Mouse (Mus musculus) cerebral cortex, adult 2 months (tissue): ENCODE data around the gene Gemin2.

Experiments
- WGBS: fragments of 180-500 bp; shearing (Covaris S2); methylation state at CpG from one replicate; pipeline ENCODE4 v1.1.7; 2018; 5-methylcytosine and 5-hydroxymethylcytosine counted together

The Gemin2 gene

DNA sequence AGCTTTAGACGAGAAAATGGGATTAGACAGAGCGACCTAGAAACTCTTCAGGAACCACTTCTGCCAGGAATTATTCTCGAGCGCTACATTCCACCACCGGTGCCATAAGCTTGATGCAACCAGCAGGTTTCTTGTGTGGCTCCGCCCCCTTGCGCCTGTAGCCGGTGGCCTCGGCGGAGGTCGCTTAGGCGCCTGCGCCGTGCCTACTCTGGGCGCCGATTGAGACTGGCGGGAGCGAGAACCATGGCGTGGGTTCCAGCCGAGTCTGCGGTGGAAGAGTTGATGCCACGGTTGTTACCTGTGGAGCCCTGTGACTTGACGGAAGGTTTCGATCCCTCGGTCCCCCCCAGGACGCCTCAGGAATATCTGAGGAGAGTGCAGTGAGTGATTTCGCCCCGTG lies at the start of gene Gemin2:
Gene Gemin2 (plus strand): TSS at position 160 of the 400 bp plus-strand sequence.
- WGBS, result under 1% methylated on average over 28 of the region's 28 CpGs

DNA sequence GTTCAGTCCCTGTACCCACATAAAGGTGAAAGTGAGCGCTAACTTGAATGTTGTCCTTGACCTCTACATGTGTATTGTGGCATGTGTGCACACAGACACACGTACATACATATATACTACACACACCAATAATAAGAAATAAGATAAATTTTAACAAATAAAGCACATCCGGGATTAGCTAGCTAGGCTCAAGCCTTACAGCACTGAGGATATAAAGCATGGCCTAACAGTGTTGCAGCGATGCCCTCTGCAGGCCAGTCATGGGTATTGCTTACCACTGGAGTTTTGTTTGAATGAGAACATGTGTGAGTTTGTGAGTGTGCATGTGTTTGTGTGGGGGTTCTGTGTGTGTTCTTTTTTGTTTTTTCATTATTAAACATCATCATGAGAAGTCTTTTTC lies 48.6 kb upstream of the Gemin2 start:
- WGBS, result 64% methylated on average over 4 of the region's 4 CpGs

DNA sequence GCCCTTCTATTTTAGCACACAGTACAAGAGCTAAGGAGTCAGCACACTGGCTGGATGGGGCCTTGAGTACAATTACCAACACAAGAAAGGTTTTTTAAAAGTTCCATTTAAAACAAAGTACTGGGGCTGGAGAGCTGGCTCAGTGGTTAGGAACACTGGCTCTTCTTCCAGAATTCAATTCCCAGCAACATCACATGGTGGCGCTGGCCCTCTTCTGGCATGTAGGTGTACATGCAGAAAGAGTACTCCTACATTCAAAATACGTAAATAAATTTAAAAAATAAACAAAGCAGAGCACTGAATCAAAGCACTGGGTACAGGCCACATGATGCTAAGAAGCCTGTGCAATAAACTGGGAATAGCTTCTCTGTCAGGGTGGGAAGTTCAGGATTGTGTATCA lies 36.2 kb upstream of the Gemin2 start:
- 58% methylated on average over 2 of the region's 2 CpGs for WGBS

DNA sequence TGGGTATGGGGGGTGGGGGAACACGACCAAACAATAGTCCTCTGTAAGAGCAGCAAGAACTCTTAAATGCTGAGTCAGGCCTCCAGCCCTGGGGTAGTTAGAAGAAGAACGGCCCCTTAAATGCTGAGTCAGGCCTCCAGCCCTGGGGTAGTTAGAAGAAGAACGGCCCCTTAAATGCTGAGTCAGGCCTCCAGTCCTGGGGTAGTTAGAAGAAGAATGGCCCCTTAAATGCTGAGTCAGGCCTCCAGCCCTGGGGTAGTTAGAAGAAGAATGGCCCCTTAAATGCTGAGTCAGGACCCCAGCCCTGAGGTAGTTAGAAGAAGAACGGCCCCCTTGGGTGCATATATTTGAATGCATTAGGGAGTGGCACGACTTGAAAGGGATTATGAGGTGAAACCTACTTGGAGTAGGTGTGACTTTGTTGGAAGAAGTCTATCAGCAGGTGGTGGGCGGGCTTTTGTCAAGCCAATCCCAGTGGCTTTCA lies 32.0 kb upstream of the Gemin2 start:
- 75% methylated on average over 6 of the region's 6 CpGs for WGBS

DNA sequence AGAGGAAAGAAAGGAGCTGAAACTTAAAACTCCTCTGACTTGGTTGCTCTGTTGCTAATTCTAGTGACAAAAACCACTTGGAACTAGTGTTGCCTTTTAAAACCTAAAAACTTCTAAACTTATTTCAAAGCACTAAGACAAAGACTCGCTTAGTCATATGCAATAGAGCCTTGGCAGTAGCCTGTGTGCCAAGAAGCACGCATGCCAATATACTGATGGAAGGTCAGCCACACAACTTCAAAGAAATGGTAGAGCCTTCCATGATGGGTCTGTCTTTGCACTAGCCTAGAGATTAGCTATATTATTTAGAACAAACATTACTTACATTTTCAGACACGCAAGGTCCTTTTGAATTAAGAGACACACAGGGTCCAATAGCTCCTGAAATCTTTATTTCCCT lies 27.4 kb upstream of the Gemin2 start:
- 82% methylated on average over 3 of the region's 3 CpGs for WGBS

DNA sequence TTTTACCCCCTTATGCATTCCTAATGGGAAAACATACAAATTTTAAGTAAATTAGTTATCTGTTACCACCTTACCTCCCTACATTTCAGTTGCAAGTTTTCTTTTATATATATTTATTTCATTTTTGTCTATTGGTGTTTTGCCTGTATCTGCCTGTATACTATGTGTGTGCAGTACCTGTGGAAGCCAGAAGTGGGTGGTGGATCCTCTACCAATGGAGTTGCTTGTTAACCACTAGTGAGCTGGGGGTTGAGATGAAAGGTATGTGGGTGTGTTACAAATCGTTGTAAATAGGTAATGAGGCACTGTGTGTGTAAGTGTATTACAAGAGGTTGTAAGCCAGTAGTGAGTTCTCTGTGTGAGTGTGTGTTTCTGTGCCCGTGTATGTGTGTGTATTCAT lies 2.7 kb upstream of the Gemin2 start:
- 43% methylated on average over 2 of the region's 2 CpGs for WGBS

DNA sequence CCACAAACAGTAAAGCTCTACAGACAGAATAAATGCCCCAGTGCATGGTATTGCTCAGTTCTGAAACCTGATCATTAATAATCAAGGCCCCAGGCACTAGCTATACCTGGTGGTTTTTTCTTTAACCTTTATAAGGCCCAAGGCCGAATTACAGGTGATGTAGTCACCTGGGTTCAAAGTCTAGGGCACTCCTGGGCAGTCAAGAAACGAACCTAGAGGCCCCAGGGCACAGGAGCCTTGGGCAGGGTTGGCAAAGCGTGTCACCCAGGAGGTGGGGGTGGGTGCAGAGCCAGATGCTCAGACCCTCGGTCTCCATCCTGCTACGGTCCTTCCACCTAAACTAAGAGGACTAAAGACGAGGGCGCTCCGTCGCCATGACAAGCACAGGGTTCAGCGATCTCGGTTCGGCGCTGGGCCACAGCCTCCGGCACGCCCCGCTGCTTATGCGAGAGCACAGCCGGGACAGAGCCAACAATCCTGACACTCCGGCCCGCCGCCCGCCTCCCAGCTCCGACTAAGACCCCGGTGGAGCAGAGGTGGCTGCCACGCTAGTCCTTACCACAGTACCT lies 1.8 kb upstream of the Gemin2 start:
- WGBS, result 2% methylated on average over 25 of the region's 25 CpGs

DNA sequence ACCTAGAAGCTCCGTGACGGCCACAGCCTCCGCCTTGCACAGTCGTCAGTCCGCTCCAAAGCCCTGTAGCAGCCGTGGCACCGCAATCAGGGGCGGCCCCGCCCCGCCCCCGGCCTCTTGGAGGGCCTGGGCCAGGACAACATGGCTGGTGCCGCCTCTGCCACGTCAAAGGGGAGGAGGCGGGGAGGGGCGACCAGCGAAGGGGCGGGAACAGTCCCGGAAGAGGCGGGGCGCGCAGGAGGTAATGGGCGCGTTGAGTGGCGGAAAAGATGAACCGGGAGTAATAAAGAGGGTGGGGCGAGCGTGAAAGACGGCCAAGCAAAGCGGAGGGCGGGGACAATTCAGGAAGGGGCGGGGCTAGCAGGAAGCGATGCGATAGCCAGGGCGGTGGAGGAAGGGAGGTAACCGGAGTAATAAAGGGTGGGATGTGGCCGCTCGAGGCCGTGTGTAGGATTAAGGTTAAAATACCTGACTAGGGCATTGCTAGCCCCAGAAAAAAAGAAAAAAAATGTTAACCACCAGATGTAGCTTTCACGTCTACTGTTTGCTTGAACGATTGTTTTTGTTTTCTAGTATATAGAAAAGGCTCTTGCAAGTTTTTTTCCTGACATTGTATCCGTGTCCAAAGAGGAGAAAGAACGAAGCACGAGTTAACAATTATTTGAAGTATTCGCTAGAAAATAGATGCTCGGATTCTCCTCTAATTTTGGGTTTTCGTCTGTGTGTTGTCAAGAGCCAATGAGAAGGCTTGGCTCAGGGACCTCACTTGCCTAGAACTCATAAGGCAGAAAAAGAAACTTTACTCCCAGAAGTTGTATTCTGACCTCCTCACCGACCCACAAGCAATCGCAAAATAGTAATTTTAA lies 1.1 kb upstream of the Gemin2 start, which contains the start of gene Sec23a:
Gene Sec23a (minus strand): TSS at position 174 of the 866 bp plus-strand sequence.
- WGBS, result under 1% methylated on average over 48 of the region's 48 CpGs

DNA sequence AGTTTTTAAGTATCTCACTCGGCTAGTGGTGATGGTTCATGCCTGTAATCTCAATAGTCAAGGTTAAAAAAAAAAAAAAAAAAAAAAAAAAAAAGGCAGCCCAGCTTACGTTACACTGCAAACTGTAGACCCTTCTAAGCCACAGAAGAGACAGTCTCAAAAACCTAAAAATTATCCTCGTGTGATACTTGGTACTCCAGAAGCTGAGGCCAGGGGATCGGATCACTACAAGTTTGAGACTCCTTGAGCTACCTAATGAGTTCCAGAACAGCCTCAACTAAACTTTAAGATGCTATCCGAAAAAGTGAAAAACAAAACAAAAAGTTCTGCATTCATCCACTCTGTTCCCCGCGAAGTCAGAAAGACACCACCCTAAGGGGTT lies 492 bp upstream of the Gemin2 start:
- under 1% methylated on average over 7 of the region's 7 CpGs for WGBS

DNA sequence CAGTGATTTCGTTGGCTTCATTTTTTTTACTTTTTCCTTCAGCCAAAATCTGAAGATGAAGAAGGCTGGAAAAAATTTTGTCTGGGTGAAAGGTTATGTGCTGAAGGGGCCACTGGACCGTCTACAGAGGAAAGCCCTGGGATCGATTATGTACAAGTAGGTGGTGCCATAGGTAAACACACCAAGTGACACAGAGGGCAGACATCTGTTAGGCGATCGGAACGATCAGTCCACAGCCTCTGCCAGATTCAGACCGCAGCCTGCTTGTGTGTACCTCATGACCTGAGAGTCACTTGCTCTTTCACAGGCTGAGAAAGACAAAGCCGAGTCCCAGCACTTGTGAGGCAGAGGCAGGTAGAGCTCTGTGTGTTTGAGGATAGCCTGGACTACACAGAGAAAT lies 4.8 kb downstream of the Gemin2 start:
- 90% methylated on average over 8 of the region's 8 CpGs for WGBS

DNA sequence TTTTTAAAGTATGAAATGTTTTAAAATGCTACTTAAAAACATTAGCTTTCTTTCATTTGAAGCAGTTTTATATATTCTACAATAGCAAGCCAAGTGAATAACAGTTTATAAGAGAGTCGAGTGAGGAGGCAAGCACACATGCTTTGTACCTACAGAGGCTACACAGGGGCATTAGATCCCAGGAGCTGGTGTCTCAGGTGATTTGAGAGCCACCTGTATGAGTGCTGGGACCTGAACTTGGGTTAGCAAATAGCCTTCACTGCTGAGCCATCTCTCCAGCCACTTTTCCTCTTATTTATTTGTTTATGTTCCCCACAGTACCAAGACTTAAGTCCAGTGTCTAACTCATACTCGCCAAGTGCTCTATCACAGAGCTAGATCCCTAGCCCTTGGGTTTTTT lies 6.7 kb downstream of the Gemin2 start:
- 91% methylated on average over 2 of the region's 2 CpGs for WGBS

DNA sequence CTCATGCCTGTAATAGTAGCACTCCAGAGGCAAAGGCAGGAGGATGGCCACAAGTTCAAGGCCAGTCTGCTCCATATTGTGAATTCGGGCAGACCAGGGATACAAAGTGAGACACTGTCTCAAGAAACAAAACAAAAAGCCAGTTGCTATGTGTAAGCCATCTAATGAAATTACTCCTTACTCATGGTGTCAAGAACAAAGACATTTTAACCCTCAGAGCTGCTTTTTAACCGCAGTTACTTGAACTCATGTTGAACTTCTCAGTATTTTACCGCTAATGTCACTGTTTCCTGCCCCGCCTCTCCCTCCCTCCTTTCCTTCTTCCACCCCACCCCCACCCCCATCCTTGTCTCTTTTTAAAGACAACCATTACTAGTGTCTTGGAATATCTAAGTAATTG lies 8.1 kb downstream of the Gemin2 start:
- 92% methylated on average over 4 of the region's 4 CpGs for WGBS

DNA sequence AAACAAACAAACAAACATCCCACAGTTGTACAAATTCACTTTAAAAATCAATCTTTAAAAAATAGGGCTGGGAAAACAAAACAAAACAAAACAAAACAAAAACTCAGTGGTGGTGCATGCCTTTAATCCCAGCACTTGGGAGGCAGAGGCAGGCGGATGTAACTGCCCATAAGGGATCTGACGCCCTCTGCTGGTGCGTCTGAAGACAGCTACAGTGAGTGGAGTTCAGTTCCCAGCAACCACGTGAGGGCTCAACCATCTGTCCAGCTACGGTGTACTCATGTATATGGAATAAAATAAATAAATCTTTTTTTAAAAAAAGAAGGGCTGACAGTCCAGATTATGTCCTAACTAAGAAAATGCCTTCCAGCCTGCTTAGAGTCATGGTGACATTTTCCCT lies 18.9 kb downstream of the Gemin2 start:
- 61% methylated on average over 5 of the region's 5 CpGs for WGBS

DNA sequence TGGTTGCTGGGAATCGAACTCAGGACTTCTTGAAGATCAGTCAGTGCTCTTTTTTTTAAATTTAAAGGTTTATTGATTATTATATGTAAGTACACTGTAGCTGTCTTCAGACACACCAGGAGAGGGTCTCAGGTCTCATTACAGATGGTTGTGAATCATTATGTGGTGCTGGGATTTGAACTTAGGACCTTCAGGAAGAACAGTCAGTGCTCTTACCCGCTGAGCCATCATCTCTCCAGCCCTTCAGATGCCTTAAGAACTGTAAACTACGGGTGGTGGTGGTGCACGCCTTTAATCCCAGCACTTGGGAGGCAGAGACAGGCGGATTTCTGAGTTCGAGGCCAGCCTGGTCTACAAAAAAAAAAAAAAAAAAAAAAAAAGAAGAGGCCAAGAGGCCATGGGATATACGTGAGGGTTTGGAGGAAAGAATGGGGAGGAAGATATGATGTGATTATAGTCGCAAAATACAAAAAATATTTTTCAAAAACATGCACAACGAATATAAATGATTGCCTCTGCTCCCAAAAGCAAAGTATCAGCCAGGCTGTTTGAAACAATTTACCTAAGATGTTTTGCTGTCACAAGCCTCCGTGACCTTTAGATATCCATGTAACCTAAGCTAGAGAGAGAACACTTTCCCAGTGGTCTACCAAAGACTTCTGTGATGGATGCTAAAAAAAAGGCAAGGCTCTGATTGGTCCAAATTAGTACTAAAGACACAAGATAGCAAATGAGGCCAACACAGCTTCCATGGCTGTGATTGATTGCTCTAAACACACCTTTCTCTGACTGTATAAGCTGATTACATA lies 26.2 kb downstream of the Gemin2 start:
- 73% methylated on average over 10 of the region's 10 CpGs for WGBS

DNA sequence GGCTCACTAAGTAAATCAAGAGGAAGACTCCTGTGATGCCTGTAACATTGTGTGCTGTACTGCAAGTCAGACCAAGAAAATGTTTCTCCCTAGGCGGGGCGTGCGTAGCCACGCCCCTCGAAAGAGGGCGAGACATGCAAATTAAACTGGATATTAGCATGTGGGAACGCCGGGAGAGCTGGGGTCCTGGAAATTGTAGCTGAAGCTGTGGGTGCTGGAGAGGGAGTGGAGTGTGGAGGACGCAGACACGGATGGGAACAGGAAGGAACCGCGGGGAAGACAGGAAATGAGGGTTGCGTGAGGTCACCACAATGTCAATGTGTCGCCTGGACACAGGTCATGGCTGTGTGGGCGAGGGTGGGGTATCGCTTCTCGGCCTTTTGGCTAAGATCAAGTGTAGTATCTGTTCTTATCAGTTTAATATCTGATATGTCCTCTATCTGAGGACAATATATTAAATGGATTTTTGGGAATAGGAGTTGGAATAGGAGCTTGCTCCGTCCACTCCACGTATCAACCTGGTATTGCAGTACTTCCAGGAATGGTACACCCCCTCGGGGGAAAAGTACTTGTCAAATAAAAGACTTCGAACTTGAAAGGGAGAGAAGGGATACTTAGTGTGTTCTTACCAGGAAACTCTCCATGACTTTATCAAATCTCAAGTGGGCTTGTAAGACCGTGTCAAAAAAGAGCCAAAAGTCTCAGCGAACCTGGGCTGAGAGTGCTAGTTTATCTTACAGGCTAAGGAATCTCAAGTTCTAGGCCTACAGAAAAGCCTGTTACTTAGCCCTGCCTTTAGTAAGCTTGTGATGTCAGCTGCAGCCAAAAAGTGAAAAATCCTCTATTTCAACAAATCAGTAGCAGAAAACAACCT lies 27.0 kb downstream of the Gemin2 start:
- WGBS, result 20% methylated on average over 23 of the region's 23 CpGs

DNA sequence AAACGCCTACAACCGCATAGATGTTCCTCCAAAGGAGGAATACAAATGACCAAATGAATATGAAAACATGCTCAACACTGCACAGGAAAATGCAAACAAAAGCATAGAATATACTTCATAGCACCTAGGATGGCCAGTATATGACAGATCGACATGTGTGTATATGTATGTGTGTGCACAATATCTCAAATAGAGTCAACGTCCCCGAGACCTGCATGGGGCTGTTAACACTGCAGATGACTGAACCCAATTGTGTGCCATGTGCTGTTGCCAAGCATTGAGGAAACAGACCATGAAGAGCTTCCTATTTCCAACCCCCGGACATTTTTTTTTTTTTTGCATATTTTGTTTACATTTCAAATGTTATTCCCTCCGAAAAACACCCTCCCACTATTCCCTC lies 27.7 kb downstream of the Gemin2 start:
- 30% methylated on average over 7 of the region's 7 CpGs for WGBS

DNA sequence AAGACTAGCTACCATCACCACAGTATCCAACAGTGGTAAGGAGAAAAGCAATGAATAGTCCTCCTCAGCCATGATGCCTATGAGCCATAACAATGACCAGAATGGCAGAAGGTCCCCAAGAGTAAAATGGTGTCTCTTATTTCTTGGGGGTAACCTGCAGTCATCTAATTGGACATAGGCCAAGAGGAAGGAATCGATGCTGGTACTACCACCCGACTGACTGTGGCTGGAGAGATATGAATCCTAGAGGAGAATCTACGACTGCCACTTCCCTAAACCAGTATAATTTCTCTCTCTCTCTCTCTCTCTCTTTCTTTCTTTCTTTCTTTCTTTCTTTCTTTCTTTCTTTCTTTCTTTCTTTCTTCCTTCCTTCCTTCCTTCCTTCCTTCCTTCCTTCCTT lies 39.3 kb downstream of the Gemin2 start:
- WGBS, result 90% methylated on average over 3 of the region's 3 CpGs

DNA sequence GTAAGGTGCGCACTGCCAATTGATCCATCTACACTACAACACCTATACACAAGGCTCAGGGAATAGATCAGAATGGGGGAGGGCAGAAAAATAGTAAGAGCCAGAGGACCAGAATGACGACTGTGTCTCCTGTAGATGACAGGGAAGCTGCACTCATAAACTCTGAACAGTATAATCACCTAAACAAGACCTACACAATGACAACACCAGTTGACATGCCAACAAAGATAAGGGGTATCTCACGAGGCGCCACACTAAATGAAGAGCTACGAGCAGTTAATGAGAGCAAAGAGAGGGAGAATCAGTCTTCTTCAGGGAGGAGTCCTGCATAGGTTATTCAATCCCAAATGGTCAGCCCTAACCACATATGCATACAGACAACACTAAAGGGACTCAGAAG lies 40.0 kb downstream of the Gemin2 start:
- WGBS, result 94% methylated on average over 5 of the region's 5 CpGs

DNA sequence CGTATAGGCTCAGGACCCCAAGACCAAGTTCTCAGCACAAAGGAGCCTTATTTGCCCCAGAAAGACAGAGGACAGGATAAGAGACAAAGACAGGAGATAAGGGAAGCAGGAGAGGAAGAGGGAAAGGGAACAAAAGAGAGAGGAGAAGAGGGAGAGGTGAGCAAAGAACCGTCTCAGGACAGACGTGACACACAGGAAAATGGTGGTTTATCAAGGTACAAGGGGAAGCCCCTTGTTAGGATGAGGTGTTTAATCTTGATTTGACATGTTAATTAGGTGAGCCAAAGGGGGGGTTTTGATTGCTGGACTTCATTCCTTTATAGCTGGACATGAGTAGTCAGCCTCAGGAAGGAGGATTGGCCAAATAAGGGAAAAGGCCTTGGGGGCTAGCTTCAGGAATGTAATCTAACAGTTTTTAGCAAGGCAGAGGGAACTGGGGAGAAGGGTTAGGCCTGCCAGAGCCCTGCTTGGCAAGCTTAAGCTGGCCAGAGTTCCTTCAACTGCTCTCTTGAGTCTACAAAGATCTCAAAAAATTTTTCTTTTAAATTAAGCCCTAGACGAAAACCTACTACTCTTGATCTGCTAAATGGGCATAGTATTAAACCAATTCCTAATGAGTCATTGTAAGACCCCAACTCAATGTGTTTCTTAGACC lies 42.1 kb downstream of the Gemin2 start:
- 73% methylated on average over 4 of the region's 4 CpGs for WGBS

DNA sequence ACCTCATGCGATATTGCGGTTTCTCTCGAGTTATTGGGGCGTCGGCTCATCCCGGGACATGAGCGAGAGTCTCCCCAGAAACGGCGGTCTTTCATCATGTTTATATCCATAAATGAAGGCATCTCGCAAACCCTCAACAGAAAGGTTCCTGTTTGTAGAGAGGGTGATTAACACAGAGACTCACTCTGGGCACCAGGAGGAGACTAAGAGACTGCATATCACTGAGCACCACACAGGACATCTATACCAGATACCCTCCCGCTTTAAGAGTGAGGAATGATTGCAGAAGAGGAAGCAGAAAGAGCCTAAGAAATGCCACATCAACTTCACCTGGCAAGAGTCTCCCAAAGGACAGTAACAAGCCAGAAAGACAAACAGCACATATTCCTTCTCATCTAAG lies 43.0 kb downstream of the Gemin2 start:
- 98% methylated on average over 11 of the region's 11 CpGs for WGBS

DNA sequence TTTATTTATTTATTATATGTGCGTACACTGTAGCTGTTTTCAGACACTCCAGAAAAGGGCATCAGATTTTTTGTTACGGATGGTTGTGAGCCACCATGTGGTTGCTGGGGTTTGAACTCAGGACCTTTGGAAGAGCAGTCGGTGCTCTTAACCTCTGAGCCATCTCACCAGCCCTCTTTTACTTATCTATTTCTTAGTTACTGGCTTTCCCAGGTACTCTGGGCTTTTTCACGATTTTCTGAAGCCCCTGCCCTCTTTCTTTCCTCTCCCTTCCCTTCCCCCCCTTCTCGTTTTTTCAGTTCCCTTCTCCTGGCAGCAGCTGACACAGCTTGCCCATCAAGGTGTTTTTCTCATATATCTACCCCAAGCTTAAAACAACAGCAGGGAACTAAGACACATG lies 45.0 kb downstream of the Gemin2 start:
- WGBS, result 77% methylated on average over 5 of the region's 5 CpGs
